Mouse (Mus musculus) embryonic facial prominence, embryonic 13.5 days (tissue): ENCODE measurements around the gene Sdk2. TPM values are rescaled to one million over a fixed set of nuclear protein-coding genes. Genes with fewer than 3 reads are reported as not detected.

ENCODE experiments used
- ATAC-seq: fragments of 200-750 bp; cut with Nextera tagmentation; 2 replicates; pipeline ENCODE4 v1.8.0; 2017; ENCODE audit warnings: low read depth; ENCODE audit not compliant: insufficient number of reproducible peaks, insufficient read depth, low FRiP score, low TSS enrichment
- H3K27ac ChIP-seq: fragments of 300-500 bp; sonication (generic); 2 replicates; pipeline ENCODE4 v1.5.1; 2015; ENCODE audit warnings: moderate library complexity, mild to moderate bottlenecking, inconsistent platforms
- H3K27me3 ChIP-seq: fragments of 300-500 bp; sonication (generic); 2 replicates; pipeline ENCODE4 v1.6.1; 2015; ENCODE audit warnings: mild to moderate bottlenecking, inconsistent platforms
- H3K36me3 ChIP-seq: fragments of 300-500 bp; sonication (generic); 2 replicates; pipeline ENCODE4 v1.6.1; 2015; ENCODE audit warnings: mild to moderate bottlenecking, inconsistent platforms
- H3K4me1 ChIP-seq: fragments of 300-500 bp; sonication (generic); 2 replicates; pipeline ENCODE4 v1.6.1; 2015; ENCODE audit warnings: inconsistent platforms
- H3K4me2 ChIP-seq: fragments of 300-500 bp; sonication (generic); 2 replicates; pipeline ENCODE4 v1.6.1; 2015; ENCODE audit warnings: moderate library complexity, mild to moderate bottlenecking, inconsistent platforms
- H3K4me3 ChIP-seq: fragments of 300-500 bp; sonication (generic); 2 replicates; pipeline ENCODE4 v1.5.1; 2015; ENCODE audit warnings: mild to moderate bottlenecking, inconsistent platforms
- H3K9ac ChIP-seq: fragments of 300-500 bp; sonication (generic); 2 replicates; pipeline ENCODE4 v1.6.1; 2015; ENCODE audit warnings: mild to moderate bottlenecking, inconsistent platforms
- H3K9me3 ChIP-seq: fragments of 300-500 bp; sonication (generic); 2 replicates; pipeline ENCODE4 v1.6.1; 2016; ENCODE audit warnings: inconsistent platforms
- WGBS: fragments of 180-500 bp; shearing (Covaris S2); methylation state at CpG from one replicate; pipeline ENCODE4 v1.1.7; 2015; ENCODE audit warnings: mixed read lengths; 5-methylcytosine and 5-hydroxymethylcytosine counted together
- polyA plus RNA-seq: library from polyadenylated mRNA; unstranded; fragments of >200 nt; fragmentation: Nextera tagmentation; extraction: Ambion mirVana; gene quantifications from 2 replicates; pipeline ENCODE4 v1.2.1, GENCODE M21; 2015

Sdk2 gene
- polyA plus RNA-seq, 1 experiment from 2014 or later: 3.8 TPM

DNA sequence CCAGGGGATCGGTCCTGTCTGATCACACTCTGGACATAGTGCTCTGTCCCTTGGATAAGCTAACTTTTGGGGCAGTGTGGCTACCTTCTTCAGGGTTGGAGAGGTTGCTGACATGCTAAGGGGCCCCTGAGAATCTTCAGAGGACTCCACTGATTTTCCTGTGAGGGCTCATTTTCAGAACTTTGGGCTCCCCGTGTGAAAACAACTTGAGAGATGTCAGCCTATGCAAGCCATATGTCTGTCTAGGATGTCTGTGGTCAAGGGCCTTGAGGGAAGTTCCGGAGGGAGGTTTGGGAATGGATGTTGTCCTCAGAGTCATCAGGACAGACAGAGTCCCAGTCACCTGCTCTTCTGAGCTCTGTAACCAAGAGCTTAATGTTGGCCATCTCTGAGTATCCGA is 280.5 kb downstream of the Sdk2 start:
- H3K27ac ChIP-seq: peak overlapping the region; percentile 99
- peaks cover 67% of the 10 kb centered on the region for H3K4me1 ChIP-seq
- ATAC-seq: no peak
- H3K36me3 ChIP-seq: no peaks in the 10 kb centered on the region
- H3K4me3 ChIP-seq: peak overlapping the region; percentile 37
- H3K4me2 ChIP-seq: peak overlapping the region; percentile 65
- peak overlapping the region; percentile 71 for H3K9ac ChIP-seq
- 48% methylated on average over 4 of the region's 4 CpGs for WGBS
- H3K27me3 ChIP-seq: no peaks in the 10 kb centered on the region
- no peaks in the 10 kb centered on the region for H3K9me3 ChIP-seq

DNA sequence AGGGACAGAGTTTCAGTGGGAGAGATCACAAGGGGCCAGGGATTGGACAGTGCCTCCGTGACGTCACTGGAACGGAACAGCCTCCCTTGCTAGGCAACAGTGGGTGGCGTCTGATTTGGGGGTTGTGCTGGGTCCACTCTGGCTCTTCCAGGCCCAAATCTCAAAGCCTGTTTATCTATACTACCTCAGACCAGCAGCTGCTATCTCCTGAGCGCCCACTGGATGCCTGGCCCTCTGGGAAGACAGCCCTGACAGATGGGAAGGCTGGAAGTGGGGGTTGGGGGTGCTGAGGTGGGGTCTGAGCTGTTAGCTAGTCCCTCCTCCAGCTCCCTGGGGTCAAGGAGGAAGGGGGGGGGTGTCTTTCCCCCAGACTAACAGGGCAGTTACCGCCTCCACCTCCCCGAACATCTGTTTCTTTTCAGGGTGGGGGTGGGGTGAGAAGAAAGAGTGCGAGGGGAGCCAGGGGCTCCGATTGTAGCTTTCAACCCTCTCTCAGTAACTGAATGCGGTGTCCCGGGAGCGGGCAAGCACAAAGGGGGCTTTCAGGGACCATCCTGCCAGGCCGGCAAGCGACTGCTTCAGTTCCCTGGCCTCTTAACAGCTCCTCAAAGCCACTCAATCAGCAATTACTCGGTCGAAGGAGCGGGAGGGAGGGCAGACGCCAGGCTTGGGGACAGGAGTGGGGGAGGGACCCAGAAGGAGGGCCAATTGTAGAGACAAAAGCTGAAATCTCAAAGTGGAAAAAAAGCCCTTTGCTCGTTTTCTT is 281.3 kb downstream of the Sdk2 start:
- Histone ChIP-seq H3K4me3 (peak overlapping the region; percentile 37), H3K4me2 (peak overlapping the region; percentile 65), H3K9ac (peak overlapping the region; percentile 71), H3K27me3 (no peaks in the 10 kb centered on the region), H3K27ac (peak overlapping the region; percentile 99), H3K36me3 (no peaks in the 10 kb centered on the region), H3K9me3 (no peaks in the 10 kb centered on the region), H3K4me1 (peaks cover 60% of the 10 kb centered on the region)
- ATAC-seq: peak; percentile 86
- 1% methylated on average over 19 of the region's 19 CpGs for WGBS

DNA sequence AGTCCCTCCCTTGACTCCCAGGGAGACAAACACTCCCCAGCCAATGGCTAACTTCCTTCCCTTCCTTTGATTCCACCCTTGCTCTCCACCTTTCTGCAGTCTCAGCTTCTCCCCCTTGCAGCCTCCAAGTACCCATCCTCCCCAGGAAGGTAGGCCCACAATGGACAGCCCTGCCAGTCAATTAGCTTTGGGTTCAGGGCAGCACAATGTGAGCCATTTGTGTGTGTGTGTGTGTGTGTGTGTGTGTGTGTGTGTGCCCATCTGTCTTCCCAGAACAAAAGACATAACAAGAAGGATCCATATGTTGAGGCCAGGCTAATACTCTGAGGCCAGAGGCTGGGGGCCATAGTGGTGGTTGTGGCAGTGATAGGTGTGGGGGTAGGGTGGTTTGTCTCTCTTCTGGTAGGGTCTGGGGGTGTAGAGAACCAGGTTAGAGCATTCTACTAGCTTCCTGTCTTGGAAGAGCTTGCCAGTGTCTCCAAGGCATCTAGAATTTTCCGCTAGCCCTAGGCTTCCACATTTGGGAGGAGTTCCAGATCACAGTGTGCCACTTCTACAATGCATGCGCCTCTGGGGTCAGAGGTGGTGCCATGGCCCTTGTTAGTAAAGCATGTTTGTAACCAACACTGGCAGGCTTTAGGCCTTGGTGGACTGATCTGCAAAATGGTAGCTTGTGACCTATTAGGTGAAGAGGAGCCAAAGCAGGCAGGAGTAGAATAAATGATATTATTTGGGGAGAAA is 282.0 kb downstream of the Sdk2 start:
- H3K4me1 ChIP-seq: peaks cover 67% of the 10 kb centered on the region
- H3K36me3 ChIP-seq: no peaks in the 10 kb centered on the region
- no peak for ATAC-seq
- no peaks in the 10 kb centered on the region for H3K27me3 ChIP-seq
- 44% methylated on average over 2 of the region's 2 CpGs for WGBS
- no peak overlapping the region; the same call in 1 of the 2 replicates for H3K9ac ChIP-seq
- 0 out of 2 replicates have a peak overlapping the region, but pooled peaks have one; percentile 37 for H3K4me3 ChIP-seq
- H3K4me2 ChIP-seq: peak overlapping the region; percentile 65
- H3K9me3 ChIP-seq: no peaks in the 10 kb centered on the region
- peak overlapping the region; percentile 99 for H3K27ac ChIP-seq

DNA sequence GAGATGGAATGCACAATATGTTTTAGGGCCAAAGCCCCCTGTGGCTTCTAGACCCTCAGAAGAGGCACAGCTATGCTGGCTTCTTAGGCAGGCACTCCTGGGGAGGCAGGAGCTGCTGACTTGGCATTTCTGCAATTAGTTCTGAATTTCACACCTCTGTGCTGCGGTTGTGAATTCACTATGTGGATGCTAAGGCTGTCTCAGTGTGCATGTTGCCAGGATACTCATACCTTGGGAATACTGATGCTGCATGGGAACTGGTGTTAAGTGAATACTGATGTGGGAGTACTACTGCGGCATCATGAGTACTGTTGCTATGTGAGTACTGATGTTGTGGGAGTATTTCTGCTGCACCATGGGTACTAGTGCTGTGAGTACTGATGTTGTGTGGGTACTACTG is 284.4 kb downstream of the Sdk2 start:
- no peak overlapping the region for H3K4me3 ChIP-seq
- no peaks in the 10 kb centered on the region for H3K9me3 ChIP-seq
- H3K36me3 ChIP-seq: no peaks in the 10 kb centered on the region
- no peak overlapping the region for H3K4me2 ChIP-seq
- H3K9ac ChIP-seq: no peak overlapping the region
- no peaks in the 10 kb centered on the region for H3K27me3 ChIP-seq
- 84% methylated on average over 2 of the region's 2 CpGs for WGBS
- no peak for ATAC-seq
- H3K4me1 ChIP-seq: peaks cover 69% of the 10 kb centered on the region
- peak overlapping the region; percentile 81 for H3K27ac ChIP-seq

DNA sequence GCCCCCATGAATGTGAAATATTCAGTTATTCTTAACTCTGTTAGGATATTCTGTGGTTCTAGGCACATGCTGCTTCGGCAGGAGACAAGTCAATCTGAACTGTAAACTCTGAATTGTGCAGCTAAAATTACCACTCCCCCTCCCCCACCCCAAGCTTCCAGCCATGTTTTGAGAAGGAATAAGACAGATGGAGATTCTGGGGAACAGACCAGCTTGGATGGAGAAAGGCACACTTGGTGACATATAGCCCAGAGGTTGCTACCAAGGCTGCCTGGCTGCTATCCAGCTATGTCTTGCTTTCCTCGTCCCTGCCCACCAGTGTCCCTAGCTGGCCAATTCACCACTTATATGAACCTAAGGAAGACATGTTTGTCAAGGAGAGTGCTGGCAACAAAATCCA is 284.8 kb downstream of the Sdk2 start:
- Histone ChIP-seq H3K4me3 (no peak overlapping the region), H3K4me1 (peaks cover 69% of the 10 kb centered on the region), H3K27me3 (no peaks in the 10 kb centered on the region), H3K9me3 (no peaks in the 10 kb centered on the region), H3K27ac (peak overlapping the region; percentile 81), H3K9ac (no peak overlapping the region; the same call in 1 of the 2 replicates), H3K4me2 (no peak overlapping the region), H3K36me3 (no peaks in the 10 kb centered on the region)
- no peak for ATAC-seq
- 25% methylated on average over 2 of the region's 2 CpGs for WGBS

DNA sequence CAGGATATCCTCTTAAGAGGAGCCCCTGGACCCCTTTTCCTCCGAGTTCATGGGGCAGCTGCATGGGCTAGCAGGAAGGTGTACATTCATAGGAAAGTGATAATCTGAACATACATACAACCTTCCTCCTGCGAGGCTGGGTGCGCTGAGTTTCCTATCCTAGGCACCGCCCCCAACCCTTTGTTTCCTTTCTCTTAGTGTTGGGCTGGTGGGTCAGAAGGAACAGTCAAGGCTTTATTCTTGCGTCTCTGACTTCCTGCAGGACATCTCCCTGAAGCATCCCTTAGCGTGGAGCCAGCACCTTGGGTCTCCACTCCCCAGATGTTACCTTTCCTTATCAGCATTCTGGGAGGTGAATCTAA is 287.2 kb downstream of the Sdk2 start:
- Histone ChIP-seq H3K4me2 (0 out of 2 replicates have a peak overlapping the region, but pooled peaks have one; percentile 2), H3K9me3 (no peaks in the 10 kb centered on the region), H3K4me3 (no peak overlapping the region), H3K27ac (no peak overlapping the region), H3K9ac (no peak overlapping the region), H3K27me3 (no peaks in the 10 kb centered on the region), H3K36me3 (no peaks in the 10 kb centered on the region), H3K4me1 (peaks cover 49% of the 10 kb centered on the region)
- ATAC-seq: no peak
- 17% methylated on average over 6 of the region's 6 CpGs for WGBS

DNA sequence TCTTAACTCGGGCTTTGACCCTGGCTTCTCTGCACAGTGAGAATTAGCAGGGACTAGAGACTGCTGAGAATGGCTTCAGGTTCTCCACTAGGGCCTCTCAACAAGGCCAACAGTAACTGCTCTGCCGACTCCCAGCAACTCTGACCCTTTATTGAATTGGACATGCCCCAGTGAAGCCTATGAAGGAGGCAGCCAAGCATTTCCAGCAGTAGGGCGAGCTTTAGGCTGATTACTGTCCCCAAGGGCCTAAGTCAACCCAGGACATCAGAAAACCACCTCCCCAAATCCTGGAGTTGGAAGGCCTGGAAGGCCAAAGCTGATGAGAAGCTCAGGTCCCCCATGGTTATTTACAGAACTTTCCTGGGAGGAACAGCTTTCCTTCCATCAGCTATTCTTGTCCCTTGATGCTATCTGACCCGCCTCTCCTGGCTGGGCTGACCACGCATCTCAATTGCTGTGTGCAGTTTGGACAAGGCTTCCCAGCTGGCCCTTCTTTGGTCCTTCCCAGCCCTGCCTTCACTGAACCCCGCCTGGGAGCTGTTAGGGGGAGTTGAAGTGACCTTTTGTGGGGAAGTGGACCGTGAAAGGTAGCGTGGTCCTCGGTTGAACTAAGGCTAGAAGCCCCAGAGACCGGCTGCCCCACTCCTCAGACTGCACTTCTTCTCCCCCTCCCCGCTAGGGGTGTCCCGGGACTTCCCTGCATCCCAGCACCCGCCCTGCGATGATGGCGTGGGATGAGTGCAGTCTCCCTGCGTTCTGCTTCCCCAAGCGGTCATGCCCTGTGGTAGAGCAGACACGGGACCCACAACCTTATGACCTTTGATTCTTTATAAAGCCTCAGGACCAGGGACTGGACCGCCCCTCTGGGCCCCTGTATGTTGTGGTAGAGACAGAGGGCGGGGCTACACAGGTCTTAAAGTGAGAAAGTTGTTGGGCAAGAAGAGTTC is 287.8 kb downstream of the Sdk2 start:
- H3K4me3 ChIP-seq: no peak overlapping the region
- 0 out of 2 replicates have a peak overlapping the region, but pooled peaks have one; percentile 2 for H3K4me2 ChIP-seq
- peaks cover 45% of the 10 kb centered on the region for H3K4me1 ChIP-seq
- no peak overlapping the region for H3K9ac ChIP-seq
- no peak overlapping the region for H3K27ac ChIP-seq
- WGBS: 26% methylated on average over 20 of the region's 20 CpGs
- H3K9me3 ChIP-seq: no peaks in the 10 kb centered on the region
- H3K36me3 ChIP-seq: no peaks in the 10 kb centered on the region
- no peaks in the 10 kb centered on the region for H3K27me3 ChIP-seq
- ATAC-seq: no peak

DNA sequence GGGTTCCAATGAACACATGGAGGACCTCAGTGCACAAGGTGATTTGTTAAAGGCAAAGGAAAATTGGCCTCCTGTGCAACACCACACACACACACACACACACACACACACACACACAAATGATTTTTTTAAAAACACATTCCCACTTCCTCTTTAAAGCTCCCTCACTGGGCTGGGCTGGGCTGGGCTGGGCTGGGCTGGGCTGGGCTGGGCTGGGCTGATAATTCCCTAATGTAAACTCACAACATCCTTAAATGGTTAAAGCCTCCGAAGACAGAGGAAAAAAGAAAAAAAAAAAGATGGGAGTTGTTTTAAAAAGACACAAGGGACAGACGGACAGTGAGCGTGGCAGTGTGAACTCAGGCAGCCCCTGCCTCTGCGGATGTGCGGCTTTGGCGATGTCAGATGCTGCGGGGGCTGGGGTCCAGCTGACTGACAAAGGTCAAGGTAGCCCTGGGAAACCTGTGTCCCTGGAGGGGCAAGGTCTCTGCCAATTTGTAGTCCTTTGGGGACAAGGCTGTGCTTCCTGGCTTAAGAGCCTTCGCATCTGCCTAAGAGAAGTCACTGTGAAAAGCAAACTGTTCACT is 288.9 kb downstream of the Sdk2 start:
- no peak overlapping the region for H3K9ac ChIP-seq
- H3K9me3 ChIP-seq: no peaks in the 10 kb centered on the region
- no peak overlapping the region for H3K4me2 ChIP-seq
- 0 out of 2 replicates have a peak overlapping the region, but pooled peaks have one; percentile 24 for H3K27ac ChIP-seq
- H3K4me3 ChIP-seq: no peak overlapping the region
- H3K27me3 ChIP-seq: no peaks in the 10 kb centered on the region
- WGBS: 64% methylated on average over 8 of the region's 8 CpGs
- H3K36me3 ChIP-seq: no peaks in the 10 kb centered on the region
- H3K4me1 ChIP-seq: peaks cover 45% of the 10 kb centered on the region
- no peak for ATAC-seq

DNA sequence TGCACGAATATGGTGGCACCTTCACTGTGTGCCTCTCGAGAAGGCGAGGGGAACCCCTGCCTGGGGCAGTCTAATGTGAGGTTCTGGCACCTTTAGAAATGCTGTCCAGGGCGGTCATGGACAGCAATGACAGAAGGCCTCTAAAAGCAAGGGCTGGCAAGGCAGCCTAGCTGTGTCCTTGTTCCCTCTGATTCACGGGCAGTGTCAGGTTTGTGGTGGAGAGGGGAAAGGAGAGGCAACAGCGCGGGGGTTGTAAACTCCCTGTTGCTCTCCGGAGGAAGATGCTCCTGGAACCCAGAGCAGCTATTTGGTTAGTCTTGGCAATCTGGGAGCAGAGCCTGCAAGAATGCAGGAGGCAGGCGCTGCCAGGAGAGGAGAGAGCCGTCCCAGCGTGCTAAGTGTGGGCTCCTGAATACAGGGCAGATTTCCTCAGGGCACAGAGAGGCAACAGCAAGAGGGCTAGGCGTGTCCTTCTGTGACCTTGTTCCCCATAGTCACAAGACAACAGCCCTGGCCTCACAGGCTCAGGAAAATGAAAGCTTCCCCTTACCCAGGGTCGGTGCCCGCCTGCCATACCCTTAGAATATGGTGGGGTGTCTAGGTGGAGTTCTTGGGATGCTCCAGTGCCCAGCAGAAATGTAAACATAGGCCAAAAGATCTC is 289.9 kb downstream of the Sdk2 start:
- no peaks in the 10 kb centered on the region for H3K27me3 ChIP-seq
- H3K4me1 ChIP-seq: peaks cover 39% of the 10 kb centered on the region
- no peak overlapping the region for H3K4me2 ChIP-seq
- no peak for ATAC-seq
- no peaks in the 10 kb centered on the region for H3K36me3 ChIP-seq
- peak overlapping the region; percentile 24; the same call in 1 of the 2 replicates for H3K27ac ChIP-seq
- WGBS: 59% methylated on average over 14 of the region's 14 CpGs
- no peaks in the 10 kb centered on the region for H3K9me3 ChIP-seq
- H3K4me3 ChIP-seq: no peak overlapping the region
- H3K9ac ChIP-seq: no peak overlapping the region

DNA sequence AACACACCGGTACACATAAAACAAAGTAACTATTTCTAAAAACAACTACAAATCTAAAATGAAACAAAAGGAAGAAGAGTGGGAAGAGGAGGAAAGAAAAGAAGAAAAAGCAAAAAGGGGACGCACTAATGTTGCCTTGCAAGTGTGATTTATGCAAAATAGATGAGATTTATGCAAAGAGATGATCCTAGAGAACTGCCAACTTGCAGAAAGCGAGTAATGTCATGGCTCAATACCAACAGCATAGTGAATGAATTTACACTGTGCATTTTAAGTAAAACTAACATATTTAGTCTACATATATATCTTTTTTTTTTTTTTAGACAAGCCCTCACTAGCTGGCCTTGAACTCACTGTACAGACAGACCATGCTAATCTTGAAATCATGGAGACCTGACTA is 292.1 kb downstream of the Sdk2 start:
- no peak overlapping the region for H3K4me3 ChIP-seq
- no peaks in the 10 kb centered on the region for H3K9me3 ChIP-seq
- H3K27ac ChIP-seq: no peak overlapping the region
- peaks cover 41% of the 10 kb centered on the region for H3K4me1 ChIP-seq
- ATAC-seq: no peak
- no peaks in the 10 kb centered on the region for H3K27me3 ChIP-seq
- H3K9ac ChIP-seq: no peak overlapping the region
- 89% methylated on average over 3 of the region's 3 CpGs for WGBS
- no peaks in the 10 kb centered on the region for H3K36me3 ChIP-seq
- H3K4me2 ChIP-seq: no peak overlapping the region
